Mouse (Mus musculus): ENCODE results near the gene Vps11.
"Not testable (repeated sequence)": the region's sequence is repeated elsewhere in the genome, so short reads cannot be mapped to it uniquely, and the experiment has no call there.

The Vps11 gene

GRCm38 (mm10) chr9:44313476-44314256 is 47.8 kb downstream of the Vps11 start:
- peak; percentile 68 for DNase-seq

- no peak for DNase-seq
Measured at GRCm38 (mm10) chr9:44311136-44312134, 50.0 kb downstream of the Vps11 start.

GRCm38 (mm10) chr9:44310750-44311135 is 50.7 kb downstream of the Vps11 start:
- no peak for DNase-seq

- no peak for DNase-seq
Measured at GRCm38 (mm10) chr9:44309756-44310155, 51.7 kb downstream of the Vps11 start.

GRCm38 (mm10) chr9:44307248-44307647 is 54.2 kb downstream of the Vps11 start:
- DNase-seq: peak; percentile 43

GRCm38 (mm10) chr9:44306532-44306931 is 54.9 kb downstream of the Vps11 start:
- DNase-seq: peak; percentile 45

- DNase-seq: peak; percentile 99
Measured at GRCm38 (mm10) chr9:44305466-44306079, 55.9 kb downstream of the Vps11 start, which contains the start of gene Hinfp. TSS of gene Hinfp (minus strand) at chr9:44305671.

GRCm38 (mm10) chr9:44300001-44300400 is 61.5 kb downstream of the Vps11 start:
- not testable (repeated sequence) for DNase-seq
